Mouse (Mus musculus): Measurements from ENCODE around the gene Akap1.

DNA sequence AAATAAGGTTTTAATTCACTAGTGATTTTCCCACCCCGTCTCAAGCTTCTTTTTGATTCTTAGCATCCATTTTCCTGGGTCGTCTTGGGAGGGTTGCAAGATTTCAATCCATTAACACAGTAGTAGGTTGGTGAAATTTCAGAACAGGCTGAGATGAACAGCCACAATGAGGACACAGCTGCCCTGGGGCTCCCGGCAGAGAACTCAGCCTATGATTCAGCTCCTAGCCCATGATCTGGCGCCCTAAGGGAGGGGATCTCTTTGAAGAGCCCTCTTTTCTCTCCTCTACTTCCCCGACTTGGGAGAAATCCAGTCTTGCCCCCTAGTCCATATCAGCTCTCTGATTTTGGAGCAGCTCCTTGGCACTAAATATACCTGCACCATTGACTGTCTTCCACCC is 41.9 kb downstream of the Akap1 start:
- TF ChIP-seq MYOG (IDR thresholded peaks at IDR 0.05; ENCODE audit: control insufficient read depth, extremely low read depth, insufficient read length) (no peak), CTCF (IDR thresholded peaks at IDR 0.05; ENCODE audit: control insufficient read depth, insufficient read depth, insufficient read length) (no peak)
